Mouse (Mus musculus) liver, embryonic 14.5 days (tissue): Measurements from ENCODE around the gene Utp15. TPM values are rescaled to one million over a fixed set of nuclear protein-coding genes. Genes with fewer than 3 reads are reported as not detected.

ENCODE experiments used
- ATAC-seq: fragments of 200-750 bp; cut with Nextera tagmentation; 2 replicates; pipeline ENCODE4 v1.8.0; 2017; ENCODE audit warnings: moderate number of reproducible peaks, mild to moderate bottlenecking, moderate library complexity; ENCODE audit not compliant: insufficient read depth
- DNase-seq, 3 experiments: peaks; one replicate each; pipeline ENCODE4 v3.0.0-alpha.2; 2012 to 2013; ENCODE audit warnings: low read depth in 3 of 3, low spot score in 3 of 3
- H3K27ac ChIP-seq: fragments of 300-500 bp; sonication (generic); 2 replicates; pipeline ENCODE4 v1.5.1; 2014; ENCODE audit warnings: moderate library complexity, mild to moderate bottlenecking, control low read depth, inconsistent platforms
- H3K27me3 ChIP-seq: fragments of 300-500 bp; sonication (generic); 2 replicates; pipeline ENCODE4 v1.6.1; 2014; ENCODE audit warnings: mild to moderate bottlenecking, low read length, moderate library complexity; ENCODE audit not compliant: control insufficient read depth, insufficient read depth
- H3K36me3 ChIP-seq: fragments of 300-500 bp; sonication (generic); replicated peaks from 2 replicates; pipeline ENCODE4 v1.6.1; 2014; ENCODE audit warnings: low read depth; ENCODE audit not compliant: control insufficient read depth, insufficient read depth
- H3K4me1 ChIP-seq, 2 experiments: fragments of 200-500 bp in 1 of 2; fragments of 300-500 bp in 1 of 2; sonication (generic) in 1 of 2; replicated peaks; 2 replicates each; pipeline ENCODE4 v1.6.1; 2012 to 2014; ENCODE audit warnings: antibody characterized with exemption in 1 of 2, inconsistent platforms in 1 of 2, low read length in 1 of 2; ENCODE audit not compliant: control insufficient read depth in 2 of 2, insufficient read depth in 2 of 2
- H3K4me2 ChIP-seq: fragments of 300-500 bp; sonication (generic); 2 replicates; pipeline ENCODE4 v1.6.1; 2014; ENCODE audit warnings: low read depth, mild to moderate bottlenecking, control low read depth, moderate library complexity
- H3K4me3 ChIP-seq, 2 experiments: fragments of 200-500 bp in 1 of 2; fragments of 300-500 bp in 1 of 2; sonication (generic) in 1 of 2; 2 replicates each; pipeline ENCODE4 v1.5.1; 2012 to 2014; ENCODE audit warnings: low read depth in 2 of 2, low read length in 2 of 2, mild to moderate bottlenecking in 2 of 2, control low read depth in 1 of 2, inconsistent platforms in 1 of 2, moderate library complexity in 1 of 2; ENCODE audit not compliant: insufficient read depth in 1 of 2
- H3K9ac ChIP-seq: fragments of 300-500 bp; sonication (generic); replicated peaks from 2 replicates; pipeline ENCODE4 v1.6.1; 2014; ENCODE audit warnings: mild to moderate bottlenecking, control low read depth, moderate library complexity
- H3K9me3 ChIP-seq: fragments of 300-500 bp; sonication (generic); 2 replicates; pipeline ENCODE4 v1.6.1; 2016; ENCODE audit warnings: low read length, mixed read lengths; ENCODE audit not compliant: control insufficient read depth
- CTCF ChIP-seq: IDR thresholded peaks from 2 replicates; pipeline ENCODE4 v1.5.1; 2016; ENCODE audit warnings: antibody characterized with exemption, low read depth, control low read depth
- EP300 ChIP-seq: IDR thresholded peaks from 2 replicates; pipeline ENCODE4 v1.6.1; 2016; ENCODE audit warnings: antibody characterized with exemption, low read depth
- WGBS: fragments of 180-500 bp; shearing (Covaris S2); extraction: QIAGEN DNeasy Blood & Tissue Kit; methylation state at CpG from one replicate; pipeline ENCODE4 v1.1.7; 2014; ENCODE audit not compliant: insufficient replicate concordance; 5-methylcytosine and 5-hydroxymethylcytosine counted together
- polyA plus RNA-seq, 2 experiments: library from polyadenylated mRNA; depleted of rRNA in 1 of 2; stranded (reverse) in 1 of 2; unstranded in 1 of 2; fragments of >200 nt; fragmentation: Nextera tagmentation in 1 of 2; extraction: Ambion mirVana in 1 of 2; gene quantifications; 2 replicates each; pipeline versions ENCODE4 v1.2.1 to v1.2.3; 2012 to 2014

Utp15 gene
- polyA plus RNA-seq, 2 experiments, result 6.1 to 11.8 TPM

DNA sequence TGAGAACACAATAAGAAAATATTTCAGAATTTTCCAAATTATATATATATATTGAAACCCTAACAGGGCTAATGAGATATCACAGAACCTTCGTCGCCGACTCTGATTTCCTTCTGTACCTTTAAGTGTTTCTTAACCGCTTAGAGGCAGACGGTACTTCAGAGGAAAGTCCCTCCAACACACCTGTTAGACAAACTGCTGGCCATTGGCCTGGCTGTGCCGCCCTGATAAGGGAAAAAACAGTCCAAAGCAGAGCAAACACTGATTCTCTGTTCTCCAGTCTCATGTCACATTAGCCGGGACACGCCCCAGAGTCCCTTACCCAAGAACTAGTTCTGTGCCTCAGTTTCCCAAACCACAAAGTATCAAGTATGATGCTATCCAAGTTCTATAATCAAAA, 58.5 kb downstream of the Utp15 start:
- H3K9me3 ChIP-seq, result no peaks in the 10 kb centered on the region
- H3K4me3 ChIP-seq, result no peak overlapping the region
- no peaks in the 10 kb centered on the region; a peak in 1 of 4 replicates for H3K4me1 ChIP-seq
- peaks cover 24% of the 10 kb centered on the region for H3K27me3 ChIP-seq
- WGBS, result 68% methylated on average over 8 of the region's 8 CpGs
- H3K4me2 ChIP-seq, result no peak overlapping the region
- no peaks in the 10 kb centered on the region for H3K36me3 ChIP-seq
- no peak for DNase-seq
- H3K27ac ChIP-seq, result no peak overlapping the region
- TF ChIP-seq EP300 (no peak), CTCF (no peak)
- no peak overlapping the region for H3K9ac ChIP-seq
- ATAC-seq, result no peak

DNA sequence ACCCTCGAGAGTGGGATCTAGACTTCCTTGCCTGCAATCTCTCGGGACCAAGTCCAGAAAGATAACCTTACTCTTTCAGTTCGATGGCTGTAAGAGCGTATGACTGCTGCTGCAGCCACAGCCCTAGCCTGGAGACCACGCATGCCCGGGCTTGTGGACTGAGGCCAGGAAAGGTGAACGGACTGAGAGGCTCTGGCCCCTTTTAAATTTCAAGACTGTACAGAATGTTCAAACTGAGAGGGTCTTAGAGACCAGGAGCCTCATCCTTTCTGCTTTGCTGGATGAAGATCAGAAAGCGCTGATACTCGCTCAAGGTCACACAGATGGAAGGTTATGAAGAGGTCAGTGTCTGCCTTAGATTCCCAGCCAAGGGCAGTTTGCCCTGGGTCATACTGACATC, 61.4 kb downstream of the Utp15 start:
- no peak overlapping the region for H3K27ac ChIP-seq
- H3K9me3 ChIP-seq, result no peaks in the 10 kb centered on the region

More for the DNA sequence above, 61.4 kb downstream of the Utp15 start:
- Histone ChIP-seq H3K4me2 (no peak overlapping the region), H3K4me3 (no peak overlapping the region), H3K36me3 (no peaks in the 10 kb centered on the region), H3K4me1 (no peaks in the 10 kb centered on the region; a peak in 1 of 4 replicates), H3K27me3 (peaks cover 15% of the 10 kb centered on the region), H3K9ac (no peak overlapping the region)
- 41% methylated on average over 9 of the region's 9 CpGs for WGBS
- ATAC-seq (no peak), DNase-seq (no peak)
- no peak for TF ChIP-seq CTCF
- no peak for TF ChIP-seq EP300

Other genes with a start within 250 kb of the Utp15 start
- gene Arhgef28, start 56.6 kb downstream of the Utp15 start, polyA plus RNA-seq (2012; rRNA removed), result 0.11 and 0.34 TPM in 2 replicates
- gene Arhgef28, start 56.6 kb downstream of the Utp15 start, polyA plus RNA-seq (2014; fragmentation: Nextera tagmentation; extraction: Ambion mirVana), result 0.42 and 0.52 TPM in 2 replicates
- 6.7 and 10.0 TPM in 2 replicates for gene Ankra2, start within 50 bp of the Utp15 start, polyA plus RNA-seq (2012; rRNA removed)
- gene Ankra2, start within 50 bp of the Utp15 start, polyA plus RNA-seq (2014; fragmentation: Nextera tagmentation; extraction: Ambion mirVana), result 8.0 and 8.7 TPM in 2 replicates
- gene Gm21976, start 16.8 kb upstream of the Utp15 start, polyA plus RNA-seq (2012; rRNA removed), result not detected in 2 replicates
- not detected in 2 replicates for gene Gm21976, start 16.8 kb upstream of the Utp15 start, polyA plus RNA-seq (2014; fragmentation: Nextera tagmentation; extraction: Ambion mirVana)
- 184 and 339 TPM in 2 replicates for gene Btf3, start 54.0 kb upstream of the Utp15 start, polyA plus RNA-seq (2012; rRNA removed)
- gene Btf3, start 54.0 kb upstream of the Utp15 start, polyA plus RNA-seq (2014; fragmentation: Nextera tagmentation; extraction: Ambion mirVana), result 398 and 401 TPM in 2 replicates
- gene Foxd1, start 91.2 kb upstream of the Utp15 start, polyA plus RNA-seq (2012; rRNA removed), result under 0.01 TPM in 1 of 2 replicates, not detected in the other
- not detected in 2 replicates for gene Foxd1, start 91.2 kb upstream of the Utp15 start, polyA plus RNA-seq (2014; fragmentation: Nextera tagmentation; extraction: Ambion mirVana)
- 0.85 and 0.95 TPM in 2 replicates for gene Gm10320, start 229.0 kb upstream of the Utp15 start, polyA plus RNA-seq (2012; rRNA removed)
- 0.96 and 1.1 TPM in 2 replicates for gene Gm10320, start 229.0 kb upstream of the Utp15 start, polyA plus RNA-seq (2014; fragmentation: Nextera tagmentation; extraction: Ambion mirVana)